Mouse (Mus musculus): Measurements from ENCODE around the gene Lysmd3. TPM values are rescaled to one million over a fixed set of nuclear protein-coding genes. Genes with fewer than 3 reads are reported as not detected.

Lysmd3 gene
- total RNA-seq, 2 experiments from 2014 or later, result 13.2 to 14.0 TPM

Other genes starting within 250 kb of the Lysmd3 start
- under 1 TPM; 0.74 to 0.96 TPM for gene Adgrv1, start 24.5 kb upstream of the Lysmd3 start, total RNA-seq (2021)
- 1 to 10 TPM; 1.8 to 3.5 TPM for gene Polr3g, start 53.4 kb downstream of the Lysmd3 start, total RNA-seq (2021)
- gene Mblac2, start 53.7 kb downstream of the Lysmd3 start, total RNA-seq (2021), result 1 to 10 TPM; 2.6 to 4.6 TPM
- 100 to 1,000 TPM in 1 of 2 experiments, 10 to 100 TPM in 1; 92.7 to 102 TPM for gene Cetn3, start 125.4 kb downstream of the Lysmd3 start, total RNA-seq (2021)